Mouse (Mus musculus): ENCODE data around the gene Arfgap3.
"Not testable (repeated sequence)": the region's sequence is repeated elsewhere in the genome, so short reads cannot be mapped to it uniquely, and the experiment has no call there.

Gene Arfgap3

DNA sequence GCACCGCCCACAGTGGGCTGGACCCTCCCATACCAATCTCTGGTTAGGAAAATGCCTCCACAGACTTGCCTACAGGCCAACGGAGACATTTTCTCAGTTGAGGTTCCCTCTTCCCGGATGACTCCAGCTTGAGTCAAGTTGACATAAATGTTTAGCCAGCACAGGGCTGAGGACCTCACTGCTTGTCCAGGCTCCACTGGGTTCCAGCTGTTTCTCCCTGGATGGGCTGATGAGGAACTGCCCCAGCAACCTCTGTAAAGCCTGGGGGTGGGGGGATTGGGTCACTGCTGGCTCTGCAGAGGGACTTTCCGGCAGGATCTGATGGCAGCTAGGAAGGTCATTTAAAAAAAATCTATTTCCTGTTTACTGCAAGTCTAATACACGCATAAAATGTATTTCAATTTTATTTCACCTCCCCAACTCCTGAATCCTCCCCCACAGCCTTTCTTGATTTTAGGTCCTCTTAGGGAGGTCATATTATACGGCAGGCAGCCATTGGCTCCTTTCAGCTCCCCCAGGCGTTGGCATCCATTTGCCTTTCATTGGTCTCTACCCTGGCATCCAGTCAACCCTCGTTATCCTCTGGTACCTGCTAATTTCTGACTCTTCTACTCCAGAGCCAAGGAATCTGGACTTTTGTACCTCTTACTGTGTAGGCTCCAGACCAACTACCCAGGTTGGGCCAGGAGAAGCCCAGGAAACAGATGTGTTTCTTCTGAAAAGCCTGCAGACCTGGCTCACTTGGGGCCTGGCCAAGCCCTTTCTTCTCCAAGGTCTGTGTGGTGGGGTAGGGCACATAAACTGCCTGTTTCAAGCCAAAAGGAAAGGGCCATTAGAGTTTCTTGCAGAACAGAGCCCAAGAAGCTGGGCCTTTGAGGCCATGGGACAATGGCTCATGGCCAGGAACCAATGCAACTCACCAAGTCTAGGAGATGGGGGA lies 56.1 kb downstream of the Arfgap3 start:
- DNase-seq = peak; percentile 80

DNA sequence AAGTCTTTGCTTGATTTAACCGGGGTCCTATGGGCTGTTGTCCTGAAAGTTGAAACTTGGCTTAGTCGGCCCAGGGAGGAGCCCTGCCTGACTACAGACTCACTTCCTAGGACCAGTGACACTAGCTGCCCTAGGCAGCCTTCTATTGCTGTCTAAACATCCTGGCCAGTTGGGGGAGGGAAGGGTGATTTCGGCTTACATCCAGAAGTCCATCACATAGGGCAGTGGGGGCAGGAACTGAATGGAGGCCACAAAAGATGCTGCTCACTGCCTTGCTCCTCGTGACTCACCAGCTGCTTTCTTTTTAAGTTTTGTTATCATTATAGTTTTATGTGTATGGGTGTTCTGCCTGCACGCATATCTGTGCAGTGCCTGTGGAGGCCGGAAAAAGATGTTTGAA lies 56.9 kb downstream of the Arfgap3 start:
- peak; percentile 84 for DNase-seq

DNA sequence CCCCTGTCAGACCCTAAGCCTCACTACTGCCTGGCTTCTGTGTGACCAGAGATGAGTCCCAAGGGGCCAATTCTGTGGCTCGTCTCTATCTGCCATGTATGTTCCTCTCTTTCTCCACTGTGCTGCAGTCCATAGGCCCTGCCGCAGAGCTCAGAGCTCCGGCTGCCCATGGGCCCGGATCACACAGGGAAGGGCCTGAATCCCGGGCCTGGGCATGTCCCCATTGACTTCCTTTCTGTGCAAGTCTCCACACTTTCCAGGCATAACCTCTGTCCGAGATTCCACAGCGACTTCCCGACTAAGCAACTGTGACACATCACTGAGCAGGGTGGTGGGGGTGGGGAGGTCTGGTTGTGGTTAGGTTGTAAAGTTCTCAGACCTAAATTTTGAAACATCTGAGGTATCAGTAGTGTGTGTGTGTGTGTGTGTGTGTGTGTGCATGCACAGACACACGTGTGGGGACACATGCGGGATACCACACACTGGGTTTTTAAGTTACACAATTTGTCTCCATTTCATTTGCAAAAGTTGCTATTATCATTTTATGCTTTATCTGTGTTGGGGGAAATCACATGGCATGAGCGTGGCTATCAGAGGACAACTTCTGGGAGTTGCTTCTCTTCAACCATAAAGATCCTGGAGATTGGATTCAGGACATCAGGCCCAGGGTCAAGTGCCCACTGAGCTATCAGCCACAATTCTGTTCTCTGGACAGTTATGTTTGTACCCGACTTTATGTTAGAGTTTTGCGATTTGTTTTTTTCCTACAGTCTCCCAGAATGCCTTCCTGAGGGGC lies 57.6 kb downstream of the Arfgap3 start:
- DNase-seq = peak; percentile 77

DNA sequence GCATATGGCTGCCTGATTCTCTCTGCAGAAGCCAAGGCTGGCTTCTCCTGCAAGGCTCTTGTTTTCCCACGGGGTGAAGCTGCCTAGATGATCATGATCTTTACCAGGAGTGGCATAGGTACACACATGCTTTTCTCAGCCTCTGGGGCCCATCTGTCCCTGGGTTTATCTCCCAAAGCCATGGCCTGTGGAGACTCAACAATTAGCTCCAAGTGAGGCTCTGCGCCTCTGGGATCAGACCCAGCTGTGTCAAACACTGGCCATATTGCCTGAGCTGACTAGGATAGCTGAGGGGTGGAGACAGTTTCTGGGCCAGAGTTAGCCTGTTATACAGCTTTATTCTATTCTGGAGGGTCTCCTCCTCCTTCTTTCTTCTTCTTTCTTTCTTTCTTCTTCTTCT lies 59.1 kb downstream of the Arfgap3 start:
- DNase-seq = no peak

DNA sequence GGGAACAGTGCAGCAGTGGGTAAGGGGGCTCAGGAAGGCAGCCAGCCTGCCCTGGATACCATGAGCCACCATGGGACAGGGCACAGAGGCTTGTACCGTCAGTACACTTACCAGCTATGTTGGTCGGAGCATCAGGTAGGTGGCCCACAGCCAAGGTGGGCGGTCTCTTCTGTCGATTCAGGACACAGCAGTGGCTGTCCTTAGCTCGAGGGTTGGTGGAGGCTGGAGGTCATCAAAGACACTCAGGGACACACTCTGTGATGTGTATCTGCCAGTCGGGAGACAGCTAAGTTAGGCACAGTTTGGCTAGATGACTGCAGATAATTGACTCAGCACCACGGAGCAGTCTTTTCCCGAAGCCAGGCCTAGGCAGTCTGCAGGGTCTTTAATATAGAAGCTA lies 65.2 kb downstream of the Arfgap3 start:
- no peak for DNase-seq

DNA sequence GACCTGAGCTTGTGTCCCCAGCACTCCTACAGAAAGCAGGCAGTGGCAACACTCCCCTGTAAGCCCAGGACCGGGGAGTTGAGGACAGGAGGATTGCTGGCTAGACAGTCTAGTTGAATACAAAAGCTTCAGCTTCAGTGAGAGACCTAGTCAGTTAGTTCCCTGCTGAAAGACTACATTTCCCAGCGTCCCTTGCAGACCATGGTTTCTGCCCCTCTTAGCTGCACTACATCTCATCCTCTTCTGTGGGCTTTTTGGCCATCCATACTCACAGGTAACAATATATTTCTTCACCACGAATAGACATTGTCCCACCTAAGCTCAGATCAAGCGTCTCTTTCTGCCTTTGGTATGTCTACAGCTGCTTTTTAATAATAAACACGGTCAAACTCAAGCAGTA lies 67.7 kb downstream of the Arfgap3 start:
- no peak for DNase-seq

DNA sequence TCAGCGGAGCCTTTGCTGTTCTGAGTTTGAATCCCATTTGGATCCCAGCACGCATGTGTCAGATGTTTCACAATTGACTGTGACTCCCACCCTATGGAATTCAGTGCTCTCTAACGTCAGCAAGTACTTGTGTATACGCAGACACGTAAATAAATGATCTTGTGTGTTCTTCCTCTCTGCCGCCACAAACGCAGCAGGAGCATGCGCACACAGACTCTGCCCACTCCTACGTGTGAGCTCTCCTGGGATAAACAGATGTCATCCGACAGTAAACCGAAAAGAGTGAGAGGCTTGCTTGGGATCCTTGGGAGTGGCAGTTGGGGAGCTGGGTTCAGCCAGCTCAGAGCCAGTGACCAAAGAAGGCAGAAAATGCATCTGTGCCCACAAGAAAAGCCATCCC lies 68.7 kb downstream of the Arfgap3 start:
- DNase-seq = no peak

DNA sequence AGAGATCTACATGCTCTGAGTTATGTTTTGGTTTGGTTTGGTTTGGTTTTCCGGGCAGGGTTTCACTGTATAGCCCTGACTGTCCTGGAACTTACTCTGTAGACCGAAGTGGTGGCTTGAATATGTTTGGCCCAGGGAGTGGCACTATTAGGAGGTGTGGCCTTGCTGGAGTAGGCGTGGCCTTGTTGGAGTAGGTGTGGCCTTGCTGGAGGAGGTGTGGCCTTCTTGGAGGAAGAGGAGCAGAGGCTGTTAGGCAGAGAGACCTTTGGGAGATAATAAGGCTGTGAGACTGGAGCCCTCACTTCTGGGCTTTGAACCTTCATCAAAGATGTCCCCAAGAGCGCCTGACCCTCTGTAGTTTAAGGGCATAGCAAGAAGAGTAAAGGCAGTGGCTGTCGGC lies 71.5 kb downstream of the Arfgap3 start:
- no peak for DNase-seq

DNA sequence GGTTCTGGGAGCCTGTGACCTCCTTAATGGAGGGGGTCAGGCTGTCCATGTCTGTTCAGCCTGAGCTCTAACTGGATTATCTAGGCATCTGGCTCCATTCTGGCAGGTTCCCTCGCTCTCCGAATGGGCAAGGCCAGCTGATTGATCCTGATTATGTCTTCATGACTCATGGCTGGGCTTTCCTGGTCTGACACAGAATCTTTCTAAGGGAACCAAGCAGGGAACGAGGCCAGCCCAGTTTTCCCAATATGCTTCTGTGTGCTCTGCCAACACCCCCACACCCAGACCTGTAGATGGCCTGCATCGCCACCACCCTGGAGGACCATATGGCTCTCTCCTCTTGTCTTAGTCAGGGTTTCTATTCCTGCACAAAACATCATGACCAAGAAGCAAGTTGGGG lies 72.6 kb downstream of the Arfgap3 start:
- no peak for DNase-seq

DNA sequence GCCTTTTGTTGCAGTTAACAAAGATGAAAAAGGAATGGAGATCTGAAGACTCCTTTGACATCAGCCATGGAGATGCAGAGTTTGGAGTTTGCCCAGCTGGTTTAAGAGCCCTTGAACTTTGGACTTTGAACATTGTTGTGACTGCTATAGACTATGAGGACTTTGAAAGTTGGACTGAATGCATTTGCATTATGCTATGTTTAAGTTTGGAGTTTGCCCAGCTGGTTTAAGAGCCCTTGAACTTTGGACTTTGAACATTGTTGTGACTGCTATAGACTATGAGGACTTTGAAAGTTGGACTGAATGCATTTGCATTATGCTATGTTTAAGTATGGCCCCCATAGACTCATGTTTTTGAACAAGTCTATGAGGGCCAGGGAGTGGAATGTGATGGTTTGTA lies 75.8 kb downstream of the Arfgap3 start:
- not testable (repeated sequence) for DNase-seq

DNA sequence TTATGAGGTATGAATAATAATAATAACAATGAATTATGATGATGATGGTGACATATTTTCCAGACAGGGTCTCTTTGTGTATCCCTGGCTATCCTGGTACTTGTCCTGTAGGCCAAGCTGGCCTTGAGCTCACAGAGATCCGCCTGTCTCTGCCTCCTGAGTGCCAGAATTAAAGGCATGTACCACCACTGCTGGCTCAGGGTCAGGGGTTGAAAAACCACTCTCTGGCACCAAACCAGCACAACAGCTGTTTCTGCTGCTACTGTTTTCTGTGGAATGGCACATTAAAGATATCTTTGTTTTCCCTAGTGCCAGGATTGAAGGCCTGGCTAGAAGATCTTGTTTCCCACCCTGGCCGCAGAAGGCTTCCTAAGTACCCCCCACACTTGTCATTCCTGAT lies 77.0 kb downstream of the Arfgap3 start:
- no peak for DNase-seq

DNA sequence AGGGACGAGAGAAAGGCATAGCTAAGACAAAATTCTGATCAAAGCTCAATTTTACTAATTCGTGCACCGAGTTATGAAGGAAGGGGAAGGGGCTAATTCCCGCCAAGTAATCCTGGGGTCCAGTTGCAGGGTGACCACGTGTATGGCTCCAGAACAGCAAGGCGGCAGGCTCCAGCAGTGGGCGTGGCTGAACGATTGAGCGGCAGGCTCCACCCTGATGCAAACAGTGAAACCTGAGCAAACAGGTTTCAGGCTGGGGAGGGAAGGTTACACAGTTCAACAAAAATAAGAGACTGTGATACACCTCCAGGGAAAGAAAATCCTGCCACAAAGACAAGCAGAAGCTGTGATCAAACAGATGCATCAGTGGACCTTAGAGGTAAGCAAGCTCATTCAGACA lies 78.8 kb downstream of the Arfgap3 start:
- DNase-seq = not testable (repeated sequence)

DNA sequence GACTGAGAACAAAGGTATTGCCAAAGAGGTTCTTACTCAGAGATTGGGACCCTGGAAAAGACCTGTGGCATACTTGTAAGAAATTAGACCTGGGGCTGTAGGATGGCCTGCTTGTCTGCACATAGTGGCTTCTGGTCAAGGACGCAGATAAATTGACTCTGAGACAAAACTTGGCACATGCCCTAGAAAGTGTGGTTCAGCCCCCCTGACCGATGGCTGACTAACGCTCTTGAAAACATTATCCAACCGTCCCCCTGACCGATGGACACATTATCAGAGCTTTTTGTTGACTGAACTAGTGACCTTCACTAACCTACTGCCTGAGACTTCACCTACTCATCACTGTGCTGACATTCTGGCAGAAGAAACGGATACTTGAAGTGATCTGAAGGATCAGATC lies 80.1 kb downstream of the Arfgap3 start:
- not testable (repeated sequence) for DNase-seq

DNA sequence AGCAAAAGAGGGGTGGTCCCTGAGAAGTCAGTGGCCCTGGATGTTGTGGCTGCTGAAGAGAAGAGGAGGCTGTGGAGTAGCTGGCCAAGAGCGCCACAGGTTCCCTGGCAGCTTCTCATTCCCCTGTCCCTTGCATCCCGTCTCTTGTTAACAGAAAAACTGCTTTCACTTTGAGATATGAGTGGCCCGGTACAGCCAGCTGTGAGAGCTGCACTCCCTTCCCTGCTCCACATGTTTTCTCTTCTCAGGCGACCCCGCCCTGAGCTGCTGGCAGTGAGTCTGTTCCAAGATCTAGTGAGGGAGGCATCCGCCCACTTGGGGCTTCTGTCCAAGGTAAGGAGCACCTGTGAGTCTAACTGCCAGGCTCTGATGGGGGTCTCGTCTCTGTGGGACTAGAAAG lies 81.6 kb downstream of the Arfgap3 start:
- peak; percentile 41 for DNase-seq

DNA sequence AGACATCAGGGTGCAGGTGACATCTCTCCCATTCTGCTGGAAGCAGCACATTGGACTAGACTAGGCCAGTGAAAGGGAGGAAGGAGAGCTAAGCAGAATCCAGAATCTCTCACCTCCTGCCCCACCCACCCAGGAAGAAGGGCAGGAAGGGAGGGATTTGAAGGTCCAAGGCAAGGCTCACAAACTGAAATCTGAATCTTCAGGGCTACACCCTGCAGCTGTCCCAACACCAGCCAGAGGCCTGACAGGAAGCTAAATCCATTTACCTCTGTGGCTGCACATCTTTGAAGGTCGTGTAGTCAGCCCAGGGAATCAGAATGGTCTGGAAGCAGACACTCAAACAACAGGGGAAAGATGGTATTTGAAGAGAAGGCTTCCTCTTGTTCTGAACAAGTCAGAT lies 84.8 kb downstream of the Arfgap3 start:
- DNase-seq = no peak

DNA sequence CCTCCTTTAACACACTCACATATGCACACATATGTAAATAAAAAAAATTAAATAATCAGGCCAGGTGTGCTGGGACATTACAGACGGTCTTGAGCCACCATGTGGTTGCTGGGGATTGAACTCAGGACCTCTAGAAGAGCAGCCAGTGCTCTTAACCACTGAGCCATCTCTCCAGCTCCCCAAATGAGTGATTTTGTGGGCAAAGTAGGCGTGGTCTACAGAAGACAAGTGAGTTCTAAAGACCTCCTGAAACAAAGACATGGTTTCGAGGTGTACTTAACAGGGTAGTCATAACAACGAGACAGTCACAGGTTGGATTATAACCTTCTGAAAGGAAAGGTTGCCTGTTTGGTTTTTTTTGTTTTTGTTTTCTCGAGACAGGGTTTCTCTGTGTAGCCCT lies 86.6 kb downstream of the Arfgap3 start:
- no peak for DNase-seq

DNA sequence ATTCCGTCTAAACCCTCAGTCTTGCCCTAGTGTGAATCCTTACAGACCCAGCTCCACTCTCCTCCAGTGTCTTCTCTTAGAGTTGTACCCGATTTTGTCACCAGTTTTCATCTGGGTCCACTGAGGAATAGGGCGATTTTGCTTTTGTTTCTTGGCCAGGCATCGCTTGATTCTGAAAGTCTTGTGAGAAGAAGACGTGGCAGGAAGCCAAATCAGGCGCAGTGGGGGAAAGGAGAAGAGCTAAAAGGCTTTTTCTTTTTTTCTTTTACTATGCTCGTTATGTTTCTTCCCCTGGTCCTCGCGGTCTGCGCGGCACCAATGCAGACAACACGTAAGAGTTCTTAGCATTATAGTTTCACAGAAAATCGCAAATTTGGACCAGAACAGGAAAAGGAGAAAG lies 92.1 kb downstream of the Arfgap3 start:
- DNase-seq = peak; percentile 63

DNA sequence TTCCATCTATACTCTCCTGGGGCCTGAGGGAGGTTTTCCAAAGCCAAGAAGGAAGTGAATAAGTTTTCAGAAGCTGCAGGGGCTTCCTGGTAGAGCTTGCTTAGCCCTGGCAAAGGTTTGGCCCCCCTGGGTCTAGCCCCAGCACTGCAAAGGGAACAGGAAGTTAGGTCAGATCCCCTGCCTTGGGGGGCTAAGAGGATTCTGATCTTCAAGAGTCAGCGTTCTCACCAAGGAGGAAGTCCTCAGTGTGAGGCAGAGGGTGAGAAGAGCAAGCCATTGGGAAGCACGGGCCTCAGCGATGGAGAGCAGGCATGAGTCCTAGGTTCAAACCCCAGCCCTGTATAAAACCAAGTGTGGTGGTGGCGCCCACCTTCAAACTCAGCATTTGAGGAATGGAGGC lies 93.6 kb downstream of the Arfgap3 start:
- no peak for DNase-seq

DNA sequence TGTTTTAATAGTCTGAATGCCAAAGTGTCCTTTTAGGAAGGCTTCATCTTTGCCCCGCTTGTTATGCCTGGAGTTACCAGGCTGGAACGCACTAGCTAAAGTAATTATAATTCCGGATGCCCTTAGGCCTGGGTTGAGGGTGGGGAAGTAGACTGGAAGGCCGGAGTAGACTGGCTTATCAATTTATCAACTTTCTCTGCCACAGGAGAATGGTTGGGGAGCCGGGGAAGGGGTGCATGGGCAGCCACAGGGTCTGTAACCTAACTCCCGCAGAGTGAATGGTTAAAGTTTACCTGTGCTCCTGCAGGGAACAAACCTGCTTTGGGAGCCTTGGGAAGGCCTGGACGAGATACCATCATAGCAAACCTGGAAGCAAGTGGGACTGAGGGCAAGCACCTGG lies 94.1 kb downstream of the Arfgap3 start:
- DNase-seq = no peak

DNA sequence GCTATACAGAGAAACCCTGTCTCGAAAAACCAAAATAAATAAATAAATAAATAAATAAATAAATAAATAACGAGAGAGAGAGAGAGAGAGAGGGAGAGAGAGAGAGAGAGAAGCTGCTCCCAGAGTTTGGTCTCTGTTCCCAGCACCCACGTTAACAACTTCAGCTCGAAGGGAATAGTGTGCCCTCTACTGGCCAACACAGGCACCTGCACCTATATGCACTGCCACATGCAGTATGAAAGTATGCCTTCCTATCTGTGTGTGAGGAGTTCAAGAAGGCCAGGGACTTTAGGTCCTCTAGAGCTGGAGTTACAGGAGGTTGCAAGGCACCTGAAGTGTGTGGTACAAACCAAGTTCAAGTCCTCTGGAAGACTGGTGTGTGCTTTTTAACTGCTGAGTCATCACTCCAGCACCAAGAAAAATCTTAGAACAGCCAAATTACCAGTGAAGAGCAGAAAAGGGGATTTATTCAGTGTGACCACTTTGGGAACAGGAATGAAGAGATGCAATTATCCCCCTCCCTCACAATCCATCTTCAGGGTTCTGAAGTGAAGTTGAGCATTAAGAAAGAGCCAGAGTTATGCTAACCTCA lies 94.8 kb downstream of the Arfgap3 start:
- DNase-seq = no peak

DNA sequence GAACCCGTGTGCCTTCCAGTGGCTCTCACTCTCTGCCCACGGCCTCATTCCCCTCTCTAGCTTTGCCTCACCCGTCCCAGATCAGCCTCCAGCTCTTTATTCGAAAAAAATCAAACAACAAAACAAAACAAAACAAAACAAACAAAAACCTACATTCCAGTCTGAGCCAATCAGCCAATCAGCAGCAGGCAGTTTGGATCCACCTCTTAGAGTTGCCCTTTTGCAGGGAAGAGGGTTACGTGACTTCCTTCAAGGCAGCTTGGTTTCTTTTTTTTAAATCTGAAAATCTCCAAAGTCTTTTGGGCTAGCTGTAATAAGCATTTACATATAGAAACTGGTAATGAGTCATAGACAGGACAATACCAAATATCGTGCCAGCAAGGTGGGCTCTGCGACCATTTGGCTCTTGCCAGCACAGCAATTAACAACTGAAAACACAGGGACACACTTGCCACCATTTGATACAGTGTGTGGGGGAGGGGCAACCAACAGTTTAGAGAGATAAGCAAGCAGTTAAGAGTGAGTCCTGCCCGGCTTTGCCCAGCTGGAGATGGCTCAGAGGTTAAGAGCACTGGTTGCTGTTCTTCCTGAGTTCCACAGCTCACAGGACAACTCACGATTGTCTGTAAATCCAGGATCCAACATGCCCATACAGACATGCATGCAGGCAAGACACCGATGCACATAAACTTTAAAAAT lies 95.5 kb downstream of the Arfgap3 start:
- no peak for DNase-seq

DNA sequence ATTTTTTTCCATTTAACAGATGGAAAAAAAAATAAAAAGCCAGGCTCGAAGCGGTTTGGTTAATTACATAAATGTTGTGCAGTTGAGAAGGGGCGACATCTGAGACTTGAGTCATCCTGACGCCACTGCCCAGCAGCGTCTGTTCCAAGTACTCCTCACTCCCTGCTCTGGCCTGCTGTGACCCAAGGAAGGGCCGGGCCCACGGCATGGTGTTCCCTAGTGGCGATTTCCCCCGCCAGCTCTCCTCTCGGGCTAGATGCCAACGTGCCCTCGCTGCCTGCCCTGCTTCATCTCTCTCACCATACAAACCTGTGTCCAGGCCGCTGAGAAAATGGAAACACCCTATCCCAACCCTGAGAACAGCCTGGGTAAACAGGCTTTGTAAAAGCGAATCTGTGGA lies 98.0 kb downstream of the Arfgap3 start:
- DNase-seq = peak; percentile 57
